Mouse (Mus musculus) natural killer cell, adult 2 months (primary cell): ENCODE data around the gene Spen.
"Not testable (repeated sequence)": the region's sequence is repeated elsewhere in the genome, so short reads cannot be mapped to it uniquely, and the experiment has no call there.

Source experiments
- DNase-seq, 2 experiments: peaks; one replicate each; pipeline ENCODE4 v3.0.0; 2022; ENCODE audit warnings: low spot score in 2 of 2

The Spen gene

GRCm38 (mm10) chr4:141559131-141559897, 20.9 kb upstream of the Spen start:
- DNase-seq, result peak; percentile 85 to 90

DNA sequence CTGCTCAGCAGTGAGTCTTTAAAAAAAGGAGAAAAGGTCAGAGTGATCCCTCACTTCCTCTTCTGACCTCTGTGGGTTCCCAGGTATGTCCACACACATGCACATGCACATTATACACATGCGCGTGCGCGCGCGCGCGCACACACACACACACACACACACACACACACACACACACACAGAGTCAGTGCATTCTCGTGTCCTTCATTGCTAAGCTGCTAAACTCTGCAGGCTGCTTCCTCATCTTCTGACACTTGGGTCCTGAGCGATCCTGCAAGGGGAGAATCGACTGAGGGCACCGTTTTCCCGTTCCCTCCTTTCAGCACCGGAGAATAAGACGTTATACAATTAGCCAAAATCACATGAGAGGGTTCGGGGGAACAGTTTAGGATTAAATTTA, 20.3 kb upstream of the Spen start:
- DNase-seq, result peak; percentile 35 to 45

DNA sequence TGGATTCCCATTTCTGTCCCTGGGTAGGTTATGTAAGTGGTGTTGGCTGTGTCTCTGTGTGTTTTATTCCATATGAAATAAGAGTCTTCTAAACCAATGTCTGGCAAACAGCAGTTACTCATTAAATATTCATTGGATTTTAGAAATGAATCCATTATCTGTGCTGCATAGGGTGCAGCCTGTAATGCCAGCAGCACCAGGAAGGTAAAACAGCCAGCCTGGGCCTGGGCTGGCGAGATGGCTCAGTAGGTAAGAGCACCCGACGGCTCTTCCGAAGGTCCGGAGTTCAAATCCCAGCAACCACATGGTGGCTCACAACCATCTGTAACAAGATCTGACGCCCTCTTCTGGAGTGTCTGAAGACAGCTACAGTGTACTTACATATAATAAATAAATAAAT, 17.8 kb upstream of the Spen start:
- not testable (repeated sequence) for DNase-seq

- not testable (repeated sequence) for DNase-seq
Observed at GRCm38 (mm10) chr4:141554255-141554865, 16.0 kb upstream of the Spen start.

DNA sequence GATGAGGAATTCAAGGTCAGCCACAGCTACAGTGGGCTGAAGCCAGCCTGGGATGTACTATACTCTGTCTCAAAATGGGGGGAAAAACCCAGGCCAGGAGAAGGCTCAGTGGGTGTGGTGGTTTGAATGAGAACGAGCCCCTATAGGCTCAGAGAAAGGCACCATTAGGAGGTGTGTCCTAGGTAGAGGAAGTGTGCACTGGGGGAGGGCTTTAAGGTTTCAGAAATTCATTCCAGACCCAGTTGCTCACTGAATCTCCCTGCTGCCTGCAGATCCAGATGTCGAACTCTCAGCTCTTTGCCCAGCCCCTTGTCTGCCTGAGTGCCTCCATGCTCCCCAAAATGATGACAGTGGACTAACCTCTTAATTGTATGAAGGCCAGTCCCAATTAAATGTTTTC, 14.1 kb upstream of the Spen start:
- DNase-seq, result peak in 1 of 2 experiments; percentile 12

- DNase-seq, result peak; percentile 2 to 12
Observed at GRCm38 (mm10) chr4:141547299-141547698, 8.9 kb upstream of the Spen start.

DNA sequence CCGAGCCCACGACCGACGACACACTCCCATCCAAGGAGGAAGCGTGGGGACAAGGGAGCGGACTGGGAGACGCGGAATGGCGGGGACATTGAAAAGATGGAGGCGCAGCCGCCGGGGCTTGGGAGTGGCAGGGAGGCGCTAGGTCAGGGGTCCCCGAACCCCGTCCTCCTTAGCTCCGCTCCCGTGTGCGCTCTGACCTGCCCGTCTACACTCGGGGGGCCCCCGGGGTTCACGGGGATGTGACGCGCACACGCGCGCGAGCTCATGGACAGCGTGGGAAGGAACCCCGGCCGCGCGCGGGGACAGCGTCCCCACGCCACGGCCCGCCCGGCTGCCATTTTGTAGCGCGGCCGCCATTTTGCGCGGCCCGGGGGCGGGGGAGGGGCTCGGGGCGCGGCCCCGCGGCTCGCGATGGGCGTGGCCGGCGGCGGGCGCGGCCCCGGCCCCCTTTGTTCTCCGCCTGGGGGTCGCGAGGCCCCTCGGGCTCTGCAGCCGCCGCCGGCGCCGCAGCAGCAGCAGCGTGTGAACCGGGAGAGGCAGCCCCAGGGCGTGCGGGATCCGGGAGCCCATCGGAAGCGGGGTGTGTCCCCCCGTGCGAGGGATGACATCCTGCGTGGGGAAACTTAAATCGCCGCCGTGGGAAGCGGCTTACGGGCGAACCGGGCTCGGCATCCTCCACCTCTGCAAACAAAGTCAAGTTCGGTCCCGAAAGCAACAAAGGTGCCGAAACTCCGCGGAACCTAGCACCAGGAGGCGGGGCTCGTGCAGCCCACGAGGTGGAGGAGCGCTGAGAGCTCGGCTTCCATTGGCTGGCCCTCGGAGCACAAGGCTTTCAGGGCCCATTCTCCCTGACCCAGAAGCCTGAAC, 8.2 kb upstream of the Spen start:
- DNase-seq, result peak; percentile 76 to 83

DNA sequence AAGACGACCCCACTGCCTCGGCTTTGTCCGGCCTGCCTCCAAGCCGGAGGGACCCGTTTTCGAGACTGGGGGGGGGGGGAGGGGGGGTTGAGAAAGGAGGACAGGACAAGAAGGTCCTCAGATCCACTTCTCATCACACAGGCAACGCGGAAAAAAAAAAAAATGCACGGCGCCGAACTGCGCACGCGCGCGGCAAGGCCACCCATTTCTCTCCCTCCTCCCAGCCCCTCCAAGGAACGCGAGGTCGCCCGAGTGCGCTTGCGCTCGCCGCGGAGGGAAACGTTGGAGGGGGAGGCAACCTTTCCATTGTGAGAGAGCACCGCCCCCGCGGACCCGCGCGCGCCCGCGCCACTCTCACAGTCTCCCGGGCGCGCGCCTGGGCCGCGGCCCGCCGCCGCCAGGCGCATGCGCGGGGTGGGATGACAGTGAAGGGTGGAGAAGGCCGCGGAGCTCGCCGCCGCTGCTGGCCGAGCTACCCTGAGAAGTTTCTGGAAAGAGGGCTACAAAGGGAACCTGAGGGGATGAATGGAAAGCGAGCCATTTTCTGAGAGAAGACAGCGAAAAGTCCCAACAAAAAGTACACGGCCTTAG, 7.4 kb upstream of the Spen start:
- peak; percentile 99 to 100 for DNase-seq

DNA sequence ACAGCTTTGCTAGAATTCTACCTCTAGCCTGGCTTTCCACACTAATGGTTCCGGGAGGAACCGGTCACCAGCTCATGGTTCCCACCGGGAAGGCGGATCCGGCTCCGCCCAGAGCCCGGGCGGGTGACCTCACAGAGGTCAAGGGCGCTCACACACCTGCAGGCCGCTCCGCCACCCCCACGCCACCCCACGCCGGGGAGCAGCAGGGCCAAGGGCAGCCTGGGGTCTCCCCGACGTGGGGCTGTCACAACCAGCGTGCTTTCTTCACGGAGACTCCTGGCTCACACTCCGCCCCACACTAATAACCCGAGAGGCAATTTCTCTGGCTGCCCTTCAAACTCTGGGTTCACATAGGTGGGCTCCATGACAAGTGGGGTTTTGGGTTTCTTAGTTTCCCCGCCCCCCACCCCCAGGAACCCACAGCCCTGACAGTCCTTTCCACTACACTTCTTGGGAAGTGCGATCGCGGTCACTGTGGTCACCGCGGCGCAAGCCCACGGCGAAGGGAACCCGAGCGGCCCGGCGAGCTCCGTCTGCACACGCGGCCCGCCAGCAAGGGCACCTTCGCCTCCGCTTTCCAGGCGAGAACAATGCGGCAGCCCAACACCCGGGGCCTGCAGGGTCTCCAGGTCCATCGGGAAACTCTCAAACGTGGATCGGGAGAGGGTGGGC, 6.8 kb upstream of the Spen start:
- DNase-seq, result peak; percentile 14 to 27

DNA sequence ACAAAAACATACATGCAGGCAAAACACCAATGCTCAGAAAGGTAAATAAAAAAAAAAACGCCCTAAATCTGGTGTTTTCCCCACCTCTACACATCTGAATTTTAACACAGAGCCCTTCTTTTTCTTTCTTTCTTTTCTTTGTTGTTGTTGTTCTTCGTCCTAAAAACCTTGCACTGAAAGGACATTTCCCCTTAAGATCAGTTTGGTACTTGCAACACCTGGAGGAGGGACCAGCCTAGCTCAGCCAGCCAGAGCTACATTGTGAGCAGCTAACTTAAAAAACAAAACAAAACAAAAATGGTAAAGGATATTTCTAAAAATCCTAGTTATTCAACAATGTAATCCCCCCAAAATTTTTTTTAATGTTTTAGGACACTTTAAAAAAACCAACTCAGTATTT, 6.1 kb upstream of the Spen start:
- DNase-seq, result no peak

DNA sequence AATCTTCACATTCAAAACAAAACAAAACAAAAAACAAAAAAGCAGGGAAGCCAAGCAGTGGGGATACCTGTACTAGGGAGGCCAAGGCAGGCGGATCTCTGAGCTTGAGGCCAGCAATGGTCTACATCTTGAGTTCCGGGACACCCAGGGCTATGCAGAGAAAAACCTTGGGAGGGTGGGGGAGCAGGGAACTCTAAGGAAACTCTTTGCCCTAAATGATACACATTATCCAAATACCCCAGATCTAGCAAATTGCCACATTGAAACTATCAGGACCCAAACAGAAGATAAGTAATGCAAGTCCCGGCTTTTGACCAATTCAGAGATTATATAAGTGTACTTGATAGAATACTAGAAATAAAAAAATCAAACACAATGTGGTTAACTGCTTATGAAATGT, 5.2 kb upstream of the Spen start:
- no peak for DNase-seq

DNA sequence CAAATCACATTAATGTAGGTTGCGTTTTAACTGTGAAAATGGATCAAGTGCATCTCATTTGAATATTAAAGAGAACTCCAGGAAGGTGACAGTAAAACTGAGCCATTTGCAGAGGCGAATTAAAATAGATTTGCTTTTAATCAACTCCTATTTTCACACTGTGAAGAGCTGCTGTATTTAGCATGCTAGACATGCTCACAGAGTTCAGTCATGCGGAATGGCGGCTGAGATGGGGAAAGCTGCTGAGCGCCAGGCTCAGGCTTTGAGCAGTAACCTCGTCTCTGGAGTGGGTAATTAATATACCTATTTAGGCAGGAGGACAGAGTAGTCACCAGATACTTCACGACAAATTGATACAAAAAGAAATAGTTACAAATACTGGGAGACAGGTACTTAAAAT, 3.5 kb upstream of the Spen start:
- no peak for DNase-seq

- no peak for DNase-seq
Observed at GRCm38 (mm10) chr4:141540844-141541243, 2.4 kb upstream of the Spen start.

DNA sequence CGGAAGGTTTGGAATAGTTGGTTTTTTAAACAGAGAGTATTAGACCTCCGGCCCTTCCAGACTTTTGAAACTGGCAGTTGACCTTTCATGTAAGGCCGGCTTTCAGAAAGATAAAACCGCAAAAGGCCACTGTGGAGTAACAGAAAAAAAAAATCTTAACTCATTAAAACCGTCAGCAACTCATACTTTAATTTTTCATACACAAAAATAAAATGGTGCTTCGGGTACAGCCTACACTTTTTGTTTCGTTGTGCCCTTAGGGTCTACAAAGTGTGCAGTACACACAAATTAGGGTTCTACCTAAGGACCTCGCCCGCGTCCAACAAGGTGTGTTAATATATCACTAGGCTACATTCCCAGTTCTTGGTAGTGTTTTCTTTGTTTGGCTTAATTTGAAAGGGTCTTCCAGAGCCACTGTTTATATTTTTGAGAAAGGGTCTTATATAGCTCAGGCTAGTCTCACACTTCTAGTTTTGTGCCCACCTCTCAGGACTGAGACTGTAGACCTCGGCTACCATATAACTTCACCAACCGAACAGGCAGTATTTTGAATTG, 893 bp upstream of the Spen start:
- no peak for DNase-seq

- peak; percentile 16 to 21 for DNase-seq
Observed at GRCm38 (mm10) chr4:141537706-141538407, 540 bp downstream of the Spen start.

DNA sequence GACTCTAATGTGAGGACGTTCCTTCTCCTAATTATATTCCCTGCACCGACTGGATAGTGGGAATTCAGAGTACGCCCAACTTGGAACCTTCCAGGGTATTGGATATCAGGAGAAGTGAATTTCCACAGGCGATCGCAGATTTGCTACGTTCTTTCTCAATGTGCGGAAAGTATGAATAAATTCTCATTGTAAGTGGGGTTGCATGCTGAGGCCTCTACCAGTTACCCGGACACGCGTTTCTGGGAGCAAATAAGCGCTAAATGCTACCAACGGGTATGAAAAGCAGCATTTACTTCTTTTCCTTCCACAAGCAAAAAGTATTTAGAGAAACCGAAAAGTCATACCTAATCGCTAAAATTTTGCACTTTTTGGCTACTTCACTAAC, 1.2 kb downstream of the Spen start:
- DNase-seq, result peak in 1 of 2 experiments; percentile 8

- DNase-seq, result peak; percentile 19 to 37
Observed at GRCm38 (mm10) chr4:141536291-141537225, 1.8 kb downstream of the Spen start.

DNA sequence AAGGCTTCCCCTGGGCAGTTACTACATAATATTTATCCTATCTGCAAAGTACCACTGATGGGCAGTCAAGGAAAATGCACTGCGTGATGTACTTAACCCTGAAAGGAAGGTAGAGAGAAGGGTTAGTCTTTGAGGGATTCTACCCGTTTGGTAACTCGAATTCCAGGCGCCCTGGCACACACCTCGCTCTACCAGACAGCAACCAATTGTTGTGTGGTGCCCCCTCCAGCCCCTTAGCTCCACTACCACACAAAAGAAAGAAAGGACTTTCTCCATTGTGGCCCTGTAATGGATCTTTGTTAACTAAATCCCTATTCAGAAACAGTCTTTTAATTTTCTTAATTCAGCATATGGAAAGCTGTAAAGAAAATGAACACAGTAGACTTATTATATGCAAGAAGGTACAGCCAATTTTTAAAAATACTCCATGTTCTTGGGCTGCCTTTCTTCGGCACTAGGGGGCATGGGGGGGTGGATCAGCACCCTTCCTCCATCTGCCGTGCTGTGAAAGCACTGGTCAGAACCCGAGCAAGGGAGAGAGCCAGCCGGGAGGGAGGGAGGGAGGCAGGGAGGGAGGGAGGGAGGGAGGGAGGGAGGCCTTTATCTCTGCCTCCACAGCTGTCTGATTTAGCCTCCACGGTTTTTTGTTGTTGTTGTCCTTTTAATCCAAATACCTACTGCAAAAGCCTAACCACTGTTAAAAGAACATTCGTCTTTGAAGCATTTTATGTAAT, 3.3 kb downstream of the Spen start:
- peak; percentile 48 to 58 for DNase-seq

- no peak for DNase-seq
Observed at GRCm38 (mm10) chr4:141530979-141531378, 7.4 kb downstream of the Spen start.
